Mouse (Mus musculus): ENCODE measurements around the gene Nlk.

- TF ChIP-seq POLR2A (IDR thresholded peaks at IDR 0.05; ENCODE audit: extremely low read depth, insufficient read depth, low read length) (no peak), CTCF (IDR thresholded peaks at IDR 0.05; ENCODE audit: low read depth, low read length) (no peak)
Measured at GRCm38 (mm10) chr11:78549491-78549987, 147.6 kb downstream of the Nlk start.

Data from liver, adult 2 months (tissue).